Mouse (Mus musculus) liver, embryonic 15.5 days (tissue): ENCODE data around the gene Hist1h2ak. TPM values are rescaled to one million over a fixed set of nuclear protein-coding genes. Genes with fewer than 3 reads are reported as not detected.
"Not testable (repeated sequence)": the region's sequence is repeated elsewhere in the genome, so short reads cannot be mapped to it uniquely, and the experiment has no call there.

Source experiments
- ATAC-seq: fragments of 200-750 bp; cut with Nextera tagmentation; 2 replicates; pipeline ENCODE4 v1.8.0; 2017; ENCODE audit warnings: moderate number of reproducible peaks, mild to moderate bottlenecking, moderate library complexity; ENCODE audit not compliant: insufficient read depth
- H3K27ac ChIP-seq: fragments of 300-500 bp; sonication (generic); replicated peaks from 2 replicates; pipeline ENCODE4 v1.5.1; 2015; ENCODE audit warnings: mild to moderate bottlenecking, inconsistent platforms
- H3K27me3 ChIP-seq: fragments of 300-500 bp; sonication (generic); 2 replicates; pipeline ENCODE4 v1.6.1; 2015; ENCODE audit warnings: mild to moderate bottlenecking, inconsistent platforms
- H3K36me3 ChIP-seq: fragments of 300-500 bp; sonication (generic); replicated peaks from 2 replicates; pipeline ENCODE4 v1.6.1; 2015; ENCODE audit warnings: moderate library complexity, mild to moderate bottlenecking, inconsistent platforms
- H3K4me1 ChIP-seq: fragments of 300-500 bp; sonication (generic); replicated peaks from 2 replicates; pipeline ENCODE4 v1.6.1; 2015; ENCODE audit warnings: inconsistent platforms
- H3K4me2 ChIP-seq: fragments of 300-500 bp; sonication (generic); 2 replicates; pipeline ENCODE4 v1.6.1; 2015; ENCODE audit warnings: moderate library complexity, mild to moderate bottlenecking, inconsistent platforms
- H3K4me3 ChIP-seq: fragments of 300-500 bp; sonication (generic); replicated peaks from 2 replicates; pipeline ENCODE4 v1.5.1; 2015; ENCODE audit warnings: mild to moderate bottlenecking, inconsistent platforms
- H3K9ac ChIP-seq: fragments of 300-500 bp; sonication (generic); 2 replicates; pipeline ENCODE4 v1.6.1; 2015; ENCODE audit warnings: moderate library complexity, mild to moderate bottlenecking, inconsistent platforms
- H3K9me3 ChIP-seq: fragments of 300-500 bp; sonication (generic); replicated peaks from 2 replicates; pipeline ENCODE4 v1.6.1; 2016; ENCODE audit warnings: inconsistent platforms
- WGBS: fragments of 180-500 bp; shearing (Covaris S2); methylation state at CpG from one replicate; pipeline ENCODE4 v1.1.7; 2015; ENCODE audit warnings: mixed read lengths; ENCODE audit not compliant: insufficient replicate concordance; 5-methylcytosine and 5-hydroxymethylcytosine counted together
- polyA plus RNA-seq: library from polyadenylated mRNA; unstranded; fragments of >200 nt; fragmentation: Nextera tagmentation; extraction: Ambion mirVana; gene quantifications from 2 replicates; pipeline ENCODE4 v1.2.1, GENCODE M21; 2015

Hist1h2ak gene
- polyA plus RNA-seq, 1 experiment from 2014 or later, result 47.8 TPM

DNA sequence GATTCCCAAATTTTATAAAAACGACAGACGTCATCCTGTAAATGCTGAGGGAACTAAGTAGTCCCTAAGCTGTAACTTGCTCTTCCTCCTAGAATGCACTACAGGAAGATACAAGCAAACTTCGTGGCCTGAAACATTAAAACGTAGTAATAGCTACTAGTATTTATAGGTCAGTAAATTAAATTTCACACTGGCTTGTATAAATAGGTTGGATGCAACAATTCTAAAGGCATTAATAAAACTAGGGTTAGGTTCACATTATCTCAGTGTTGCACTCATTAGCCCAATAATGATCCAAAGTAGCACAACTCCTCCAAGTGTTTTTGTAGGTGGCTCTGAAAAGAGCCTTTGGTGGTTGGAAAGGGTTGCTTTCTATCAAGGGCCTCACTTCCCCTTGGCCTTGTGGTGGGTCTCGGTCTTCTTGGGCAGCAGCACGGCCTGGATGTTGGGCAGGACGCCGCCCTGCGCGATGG, 540 bp downstream of the Hist1h2ak start:
- no peaks in the 10 kb centered on the region for H3K9me3 ChIP-seq
- peak overlapping the region; percentile 57 for H3K4me3 ChIP-seq
- H3K27ac ChIP-seq, result peak overlapping the region; percentile 99
- H3K27me3 ChIP-seq, result no peaks in the 10 kb centered on the region
- 0 out of 2 replicates have a peak, but pooled peaks cover 2% of the 10 kb centered on the region for H3K36me3 ChIP-seq
- WGBS, result 0% methylated on average over 10 of the region's 10 CpGs
- no peak for ATAC-seq
- peak overlapping the region; percentile 74 for H3K4me2 ChIP-seq
- peaks cover 39% of the 10 kb centered on the region for H3K4me1 ChIP-seq
- peak overlapping the region; percentile 62 for H3K9ac ChIP-seq

DNA sequence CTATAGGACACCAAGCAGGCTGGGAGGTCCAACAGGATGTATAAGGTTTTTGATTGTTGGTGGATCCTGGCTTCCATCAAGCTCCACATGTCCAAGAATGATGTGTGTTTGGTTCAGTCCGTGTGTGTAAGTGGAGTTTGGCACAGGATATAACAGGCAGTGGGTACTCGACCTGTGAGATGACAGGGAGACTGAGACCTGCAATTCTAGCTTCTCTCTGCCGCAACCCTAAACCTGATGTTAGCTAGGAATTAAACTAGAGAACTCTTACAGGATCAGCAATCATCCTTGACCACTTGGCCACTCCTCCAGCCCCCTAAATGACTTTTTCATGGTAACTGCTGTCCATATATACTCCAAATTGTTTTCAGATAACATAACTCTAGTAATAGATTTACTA, 1.3 kb downstream of the Hist1h2ak start:
- 26% methylated on average over 3 of the region's 3 CpGs for WGBS

DNA sequence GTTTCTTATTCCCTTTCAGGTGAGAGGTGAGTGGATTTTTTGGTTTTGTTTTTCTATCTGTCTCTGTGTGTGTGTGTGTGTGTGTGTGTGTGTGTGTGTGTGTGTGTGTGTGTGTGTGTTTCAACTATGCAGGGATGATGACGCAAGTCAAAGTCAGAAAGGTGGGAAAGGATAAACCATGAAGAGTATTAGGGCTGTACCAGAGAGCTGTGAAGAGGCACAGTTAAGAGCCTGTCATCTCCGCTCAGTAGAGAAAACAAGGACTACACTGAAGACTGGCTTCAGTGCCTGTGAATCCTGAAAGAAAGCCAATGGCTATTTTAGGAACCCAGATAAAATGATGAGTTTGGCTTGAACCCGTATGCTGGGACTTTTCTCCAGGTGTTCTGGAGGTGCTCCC, 1.8 kb downstream of the Hist1h2ak start:
- Histone ChIP-seq H3K27ac (peak overlapping the region; percentile 99), H3K4me2 (peak overlapping the region; percentile 74), H3K9me3 (no peaks in the 10 kb centered on the region), H3K9ac (peak overlapping the region; percentile 62), H3K4me3 (peak overlapping the region; percentile 57), H3K27me3 (no peaks in the 10 kb centered on the region), H3K4me1 (peaks cover 42% of the 10 kb centered on the region), H3K36me3 (0 out of 2 replicates have a peak, but pooled peaks cover 4% of the 10 kb centered on the region)
- ATAC-seq, result no peak
- 35% methylated on average over 3 of the region's 3 CpGs for WGBS

More for the DNA sequence above, 1.3 kb downstream of the Hist1h2ak start:
- H3K4me3 ChIP-seq, result peak overlapping the region; percentile 57
- peak overlapping the region; percentile 62 for H3K9ac ChIP-seq
- H3K36me3 ChIP-seq, result 0 out of 2 replicates have a peak, but pooled peaks cover 2% of the 10 kb centered on the region
- H3K27me3 ChIP-seq, result no peaks in the 10 kb centered on the region
- peak overlapping the region; percentile 74 for H3K4me2 ChIP-seq
- ATAC-seq, result no peak
- peak overlapping the region; percentile 99 for H3K27ac ChIP-seq
- no peaks in the 10 kb centered on the region for H3K9me3 ChIP-seq
- H3K4me1 ChIP-seq, result peaks cover 38% of the 10 kb centered on the region

DNA sequence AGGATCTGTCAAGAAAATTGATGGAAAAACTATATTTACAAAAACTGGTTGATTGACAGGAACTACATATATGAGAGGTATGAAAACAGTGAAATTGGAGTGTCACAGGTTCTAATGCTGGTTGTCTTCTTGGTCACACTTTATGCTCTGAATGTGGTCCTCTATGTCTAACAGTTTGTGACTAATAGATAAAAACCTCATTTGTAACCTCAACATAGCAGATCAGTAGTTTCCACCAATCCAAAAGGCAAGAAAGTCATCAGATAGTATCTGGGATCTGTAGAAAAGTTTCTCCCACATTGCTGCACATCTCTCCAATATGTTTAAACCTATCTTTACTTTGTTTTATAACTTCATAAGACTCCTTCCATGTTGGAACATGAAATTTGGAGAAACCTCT, 2.2 kb downstream of the Hist1h2ak start:
- peak overlapping the region; percentile 62 for H3K9ac ChIP-seq
- peak overlapping the region; percentile 74 for H3K4me2 ChIP-seq
- H3K9me3 ChIP-seq, result no peaks in the 10 kb centered on the region
- peaks cover 42% of the 10 kb centered on the region for H3K4me1 ChIP-seq
- H3K4me3 ChIP-seq, result peak overlapping the region; percentile 57
- no peak for ATAC-seq
- peak overlapping the region; percentile 99 for H3K27ac ChIP-seq
- H3K36me3 ChIP-seq, result 0 out of 2 replicates have a peak, but pooled peaks cover 7% of the 10 kb centered on the region
- H3K27me3 ChIP-seq, result no peaks in the 10 kb centered on the region

DNA sequence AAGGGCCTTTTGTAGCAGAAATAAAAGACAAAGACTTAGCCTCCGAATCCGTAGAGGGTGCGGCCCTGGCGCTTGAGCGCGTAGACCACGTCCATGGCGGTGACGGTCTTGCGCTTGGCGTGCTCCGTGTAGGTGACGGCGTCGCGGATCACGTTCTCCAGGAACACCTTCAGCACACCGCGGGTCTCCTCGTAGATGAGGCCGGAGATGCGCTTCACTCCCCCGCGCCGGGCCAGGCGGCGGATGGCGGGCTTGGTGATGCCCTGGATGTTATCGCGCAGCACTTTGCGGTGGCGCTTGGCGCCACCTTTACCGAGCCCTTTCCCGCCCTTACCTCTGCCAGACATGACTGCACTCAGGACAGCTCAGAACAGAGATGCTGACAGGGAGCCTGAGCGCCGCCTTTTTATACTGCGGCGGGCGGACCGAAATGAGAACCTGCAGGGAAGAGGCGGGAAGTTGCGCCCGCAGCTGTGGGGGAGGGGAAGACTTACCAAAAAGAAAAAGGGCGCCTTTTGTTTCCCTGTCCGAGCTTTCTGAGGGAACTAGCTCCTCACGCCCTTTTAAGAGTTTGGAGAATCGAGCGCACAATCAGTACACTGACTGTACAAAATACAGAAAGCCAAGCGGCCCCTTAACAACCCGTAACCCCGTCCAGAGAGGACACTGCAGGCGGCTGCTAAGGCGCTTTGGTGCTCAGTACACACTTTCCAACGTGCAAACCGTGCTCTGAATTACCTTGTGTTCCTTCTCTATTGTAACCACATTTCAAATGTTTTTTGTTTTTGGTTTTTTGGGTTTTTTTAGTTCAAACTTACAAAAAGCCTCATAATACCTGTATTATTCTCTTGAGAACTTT, 3.2 kb downstream of the Hist1h2ak start, which contains the start of gene Hist1h4k:
TSS of gene Hist1h4k (minus strand) at position 347 of the 859 bp plus-strand sequence.
- Histone ChIP-seq H3K27ac (peak within 1 kb of the TSS; percentile 99), H3K4me1 (peaks cover 44% of the 10 kb centered on the region), H3K4me2 (peak within 1 kb of the TSS; percentile 77), H3K4me3 (peak within 1 kb of the TSS; percentile 69), H3K9ac (peak within 1 kb of the TSS; percentile 79)
- not testable (repeated sequence) for H3K27me3 ChIP-seq, H3K9me3 ChIP-seq, H3K36me3 ChIP-seq
- peak; percentile 47 for ATAC-seq
- under 1% methylated on average over 45 of the region's 56 CpGs for WGBS

DNA sequence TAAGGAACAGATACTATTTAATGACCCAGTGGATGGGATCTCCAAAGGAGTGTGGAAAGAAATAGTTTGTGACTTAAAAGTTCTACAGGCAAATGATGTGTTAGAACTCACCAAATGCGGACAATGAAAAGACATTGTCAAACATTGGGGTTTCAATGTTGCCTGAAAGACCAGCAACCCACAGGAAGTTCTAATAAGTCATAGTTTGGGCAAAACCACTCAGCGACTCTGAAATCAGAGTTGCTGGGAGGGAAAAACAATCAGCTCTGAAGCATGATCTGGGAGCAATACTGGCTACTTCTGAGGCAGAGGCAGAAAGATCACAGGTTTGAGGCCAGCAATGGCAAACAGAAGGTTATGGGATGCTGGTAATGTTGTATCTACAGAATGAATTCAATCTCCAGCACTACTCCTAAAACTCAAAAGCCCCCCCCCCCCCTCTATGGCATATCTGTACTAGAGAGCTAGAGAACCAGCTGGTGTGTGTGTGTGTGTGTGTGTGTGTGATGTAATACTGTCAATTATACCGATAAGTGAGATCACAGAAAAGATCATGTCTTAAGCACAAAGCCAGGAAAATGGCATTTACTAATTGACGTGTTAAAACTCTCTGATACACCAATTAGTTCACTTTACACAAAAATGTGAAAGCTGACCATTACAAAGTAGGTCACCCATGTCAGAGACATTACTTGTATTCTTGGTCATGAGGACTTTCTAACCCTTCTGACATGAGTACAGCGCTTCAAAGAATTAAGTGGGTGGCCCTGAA, 4.1 kb downstream of the Hist1h2ak start:
- Histone ChIP-seq H3K9ac (peak overlapping the region; percentile 79), H3K9me3 (no peaks in the 10 kb centered on the region), H3K27ac (peak overlapping the region; percentile 95), H3K4me3 (peak overlapping the region; percentile 69), H3K4me2 (peak overlapping the region; percentile 77), H3K36me3 (0 out of 2 replicates have a peak, but pooled peaks cover 9% of the 10 kb centered on the region), H3K27me3 (no peaks in the 10 kb centered on the region), H3K4me1 (peaks cover 45% of the 10 kb centered on the region)
- WGBS, result 1% methylated on average over 5 of the region's 5 CpGs
- no peak for ATAC-seq

DNA sequence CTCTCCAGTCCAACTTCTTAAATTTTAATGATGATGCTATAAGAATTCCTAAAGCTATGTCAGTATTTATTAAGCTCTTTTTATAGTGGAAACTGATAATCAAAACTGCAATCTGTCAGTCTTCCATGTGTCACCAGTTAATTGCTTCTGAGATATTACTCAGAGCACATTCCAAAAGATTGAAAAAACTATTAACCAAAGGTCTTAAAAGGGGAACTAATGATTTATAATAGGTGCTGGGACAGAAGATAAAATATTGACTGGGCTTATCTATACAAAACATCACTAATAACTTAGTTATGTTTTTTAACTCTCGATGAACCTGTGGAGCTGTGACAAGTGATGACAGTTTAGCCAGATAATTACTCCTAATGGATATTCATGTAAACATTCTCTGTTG, 8.6 kb downstream of the Hist1h2ak start:
- Histone ChIP-seq H3K4me3 (no peak overlapping the region), H3K9me3 (no peaks in the 10 kb centered on the region), H3K36me3 (0 out of 2 replicates have a peak, but pooled peaks cover 9% of the 10 kb centered on the region), H3K9ac (no peak overlapping the region), H3K4me2 (no peak overlapping the region), H3K27ac (no peak overlapping the region), H3K4me1 (peaks cover 31% of the 10 kb centered on the region), H3K27me3 (no peaks in the 10 kb centered on the region)
- ATAC-seq, result no peak
- 19% methylated on average over 1 of the region's 1 CpGs for WGBS

DNA sequence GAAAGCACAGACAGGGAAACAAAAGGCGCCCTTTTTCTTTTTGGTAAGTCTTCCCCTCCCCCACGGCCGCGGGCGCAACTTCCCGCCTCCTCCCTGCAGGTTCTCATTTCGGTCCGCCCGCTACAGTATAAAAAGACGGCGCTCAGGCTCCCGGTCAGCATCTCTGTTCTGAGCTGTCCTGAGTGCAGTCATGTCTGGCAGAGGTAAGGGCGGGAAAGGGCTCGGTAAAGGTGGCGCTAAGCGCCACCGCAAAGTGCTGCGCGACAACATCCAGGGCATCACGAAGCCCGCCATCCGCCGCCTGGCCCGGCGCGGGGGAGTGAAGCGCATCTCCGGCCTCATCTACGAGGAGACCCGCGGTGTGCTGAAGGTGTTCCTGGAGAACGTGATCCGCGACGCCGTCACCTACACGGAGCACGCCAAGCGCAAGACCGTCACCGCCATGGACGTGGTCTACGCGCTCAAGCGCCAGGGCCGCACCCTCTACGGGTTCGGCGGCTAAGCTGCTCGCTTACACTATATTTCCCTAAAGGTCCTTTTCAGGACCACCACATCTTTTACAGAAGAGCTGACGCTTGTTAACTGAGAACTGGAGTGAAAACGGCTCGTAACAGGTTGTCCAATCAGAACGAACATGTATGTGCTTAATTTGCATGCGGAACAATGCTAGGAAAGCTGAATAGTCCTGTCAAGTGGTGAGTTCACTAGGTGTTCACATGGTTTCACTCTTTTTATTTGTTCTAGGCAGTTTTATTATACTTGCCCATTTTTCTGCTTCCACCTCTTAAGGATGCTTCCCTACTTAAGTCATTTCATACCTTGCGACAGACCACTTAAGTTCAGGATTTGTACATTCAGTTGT, 18.5 kb downstream of the Hist1h2ak start, which contains the start of gene Hist1h4j:
TSS of gene Hist1h4j (plus strand) at position 159 of the 862 bp plus-strand sequence.
- Histone ChIP-seq H3K4me3 (peak within 1 kb of the TSS; percentile 59), H3K4me2 (peak within 1 kb of the TSS; percentile 85), H3K27ac (peak within 1 kb of the TSS; percentile 92), H3K9ac (peak within 1 kb of the TSS; percentile 63), H3K4me1 (peaks cover 36% of the 10 kb centered on the region)
- peak; percentile 90 for ATAC-seq
- not testable (repeated sequence) for H3K36me3 ChIP-seq, H3K9me3 ChIP-seq, H3K27me3 ChIP-seq
- under 1% methylated on average over 49 of the region's 56 CpGs for WGBS

DNA sequence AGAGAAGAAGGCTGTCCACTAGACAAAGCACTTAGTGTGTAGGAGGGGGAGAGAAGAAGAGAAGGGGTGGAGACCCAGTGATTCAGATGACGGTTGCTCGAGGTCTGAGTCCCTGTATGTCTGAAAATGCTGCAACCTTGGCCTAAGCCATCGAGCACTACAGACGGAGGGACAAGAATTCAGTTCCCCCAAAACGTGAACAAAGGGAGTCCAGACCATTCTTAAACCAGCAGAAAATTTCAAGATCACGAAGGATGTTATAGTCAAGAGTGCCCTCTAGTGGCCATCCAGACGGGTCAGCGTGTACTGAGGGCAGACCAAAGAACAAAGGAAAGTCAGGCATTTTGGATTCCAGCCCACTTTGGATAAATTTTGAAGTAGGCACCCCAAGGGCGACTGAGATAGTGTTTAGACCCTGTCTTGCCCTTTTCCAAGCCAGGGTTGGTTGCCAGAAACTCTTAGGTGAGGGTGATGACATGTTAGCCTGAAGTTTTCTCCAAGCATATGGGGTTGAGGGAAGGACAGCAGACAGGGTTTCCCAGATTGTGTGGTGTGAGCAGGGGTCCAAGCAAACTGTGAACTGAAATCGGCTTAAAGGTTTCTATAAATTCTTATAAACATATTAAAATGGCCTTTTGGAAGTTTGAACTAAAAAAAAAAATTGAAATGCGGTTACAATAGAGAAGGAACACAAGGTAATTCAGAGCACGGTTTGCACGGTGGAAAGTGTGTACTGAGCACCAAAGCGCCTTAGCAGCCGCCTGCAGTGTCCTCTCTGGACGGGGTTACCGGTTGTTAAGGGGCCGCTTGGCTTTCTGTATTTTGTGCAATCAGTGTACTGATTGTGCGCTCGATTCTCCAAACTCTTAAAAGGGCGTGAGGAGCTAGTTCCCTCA, 19.4 kb downstream of the Hist1h2ak start:
- Histone ChIP-seq H3K27me3 (no peaks in the 10 kb centered on the region), H3K27ac (peak overlapping the region; percentile 92), H3K4me3 (peak overlapping the region; percentile 59), H3K9ac (peak overlapping the region; percentile 63), H3K4me2 (peak overlapping the region; percentile 85), H3K9me3 (no peaks in the 10 kb centered on the region), H3K36me3 (0 out of 2 replicates have a peak, but pooled peaks cover 3% of the 10 kb centered on the region), H3K4me1 (peaks cover 36% of the 10 kb centered on the region)
- WGBS, result under 1% methylated on average over 21 of the region's 21 CpGs
- peak; percentile 64 for ATAC-seq
